Mouse (Mus musculus) layer of hippocampus, postnatal 14 days (tissue): ENCODE measurements at regions not wholly inside any gene's neighbourhood (a gene's known extent, or its start where the extent isn't known, plus 50 kb on each side); places are given as distances from the start of the nearest gene placed in this dataset.
A peak's percentile ranks its signal among the peaks of the same experiment; 100 is the strongest.

Experiments used
- DNase-seq, 2 experiments: peaks; one replicate each; pipeline ENCODE4 v3.0.0; 2021 to 2022; ENCODE audit warnings: low spot score in 2 of 2, mixed read lengths in 1 of 2

DNA sequence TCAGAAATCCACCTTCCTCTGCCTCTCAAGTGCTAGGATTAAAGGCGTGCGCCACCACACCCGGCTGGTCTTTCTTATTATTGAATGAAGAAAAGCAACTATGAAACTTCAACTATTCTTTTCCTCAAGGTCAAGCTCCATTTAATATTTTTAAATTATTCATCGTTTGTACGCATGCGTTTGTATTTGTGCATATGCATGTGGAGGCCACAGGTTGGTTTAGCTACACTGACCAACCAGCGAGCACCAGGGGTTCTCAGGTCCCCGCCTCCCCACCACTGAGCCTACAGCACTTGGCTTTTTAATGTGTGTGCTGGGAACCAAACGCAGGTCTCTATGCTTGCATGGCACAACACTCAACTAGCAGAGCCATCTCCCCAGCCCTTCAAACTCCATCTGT, 51.0 kb upstream of the Tmem252 start:
- DNase-seq = no peak

DNA sequence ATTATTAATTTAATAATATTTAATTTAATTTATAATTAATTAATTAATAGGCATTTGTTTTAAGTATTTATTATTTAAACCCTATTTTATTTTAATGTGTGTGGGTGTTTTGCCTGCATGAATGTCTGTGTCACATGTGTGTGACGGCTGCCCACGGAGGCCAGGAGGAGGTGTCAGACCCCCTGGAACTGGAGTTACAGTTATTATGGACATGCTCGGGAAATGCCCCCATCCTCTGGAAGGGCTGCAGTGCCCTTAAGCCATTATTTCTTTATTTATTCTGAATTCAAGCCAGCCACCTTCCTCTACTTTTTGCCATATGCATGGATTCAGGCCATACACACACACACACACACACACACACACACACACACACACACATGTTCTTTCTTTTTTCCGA, 51.5 kb upstream of the Tmem252 start:
- no peak for DNase-seq

DNA sequence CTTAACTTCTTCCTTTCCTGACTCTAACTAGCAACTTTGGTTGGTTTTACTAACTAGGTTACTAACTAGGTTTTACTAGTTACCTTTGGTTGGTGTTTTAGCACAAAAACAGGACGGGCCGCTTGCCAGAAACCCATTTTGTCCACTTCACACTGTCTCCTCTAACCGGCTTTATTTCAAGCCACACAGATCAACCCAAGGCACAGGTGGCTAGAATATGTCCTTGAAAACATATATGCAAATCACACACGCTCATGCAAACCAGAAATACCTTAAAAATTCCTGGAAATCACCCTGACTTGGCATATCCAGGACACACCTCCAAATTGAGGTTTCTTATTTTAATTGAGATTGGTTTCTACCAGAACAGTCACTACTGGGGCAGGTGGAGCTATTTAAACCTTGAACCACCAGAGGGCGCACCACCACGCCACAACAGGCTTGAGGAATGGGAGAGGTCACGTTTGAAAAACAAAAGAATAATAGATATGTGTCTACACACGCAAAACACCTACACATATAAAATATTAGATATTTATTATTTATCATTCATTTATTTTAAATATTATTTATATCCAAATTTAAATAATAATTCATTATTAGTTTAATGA, 52.1 kb upstream of the Tmem252 start:
- DNase-seq = peak; percentile 54 to 73

DNA sequence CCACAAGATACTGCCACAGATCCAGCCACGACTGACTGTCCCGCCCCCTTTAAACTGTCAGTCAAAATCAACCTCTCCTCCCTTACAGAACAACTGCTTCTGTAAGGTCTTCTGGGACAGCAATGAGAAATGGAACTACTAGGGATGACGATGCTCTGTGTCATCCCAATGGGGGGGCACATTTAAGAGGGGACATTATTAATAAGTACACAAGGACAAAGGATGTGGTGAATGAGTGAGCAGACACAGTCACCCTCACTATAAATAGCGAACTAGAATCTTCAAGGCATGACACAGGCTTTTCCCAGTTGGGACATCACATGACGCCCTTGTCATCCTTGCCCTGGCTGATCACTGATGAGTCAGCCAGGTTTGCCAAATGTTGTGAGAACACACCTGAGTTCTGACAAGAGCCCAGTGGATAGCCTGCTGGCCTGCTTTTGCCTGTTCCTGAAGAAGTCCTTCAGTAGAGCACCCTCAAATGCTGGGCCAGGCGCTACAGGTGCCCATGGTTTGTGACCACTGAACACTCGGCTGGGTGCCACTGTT, 58.0 kb upstream of the Tmem252 start:
- no peak for DNase-seq

DNA sequence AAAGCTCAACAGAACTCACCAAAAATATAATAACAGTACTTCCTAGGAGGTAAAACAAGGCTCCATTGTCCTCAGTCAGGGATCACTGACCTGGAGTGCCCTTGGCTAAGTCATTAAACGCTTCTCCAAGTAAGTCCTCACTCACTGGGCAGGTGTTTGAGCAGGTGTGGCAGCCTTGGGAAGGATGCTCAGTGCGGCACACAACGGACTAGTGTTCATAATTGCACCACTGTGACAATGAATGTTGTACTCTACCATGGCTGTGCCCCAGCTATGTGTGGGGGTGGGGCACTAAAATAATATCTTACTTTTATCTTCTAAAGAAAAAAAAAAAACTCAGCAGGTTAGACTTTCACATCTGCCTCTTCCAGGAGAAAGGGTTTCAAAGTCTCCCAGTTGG, 52.2 kb upstream of the Pip5k1b start:
- no peak for DNase-seq

DNA sequence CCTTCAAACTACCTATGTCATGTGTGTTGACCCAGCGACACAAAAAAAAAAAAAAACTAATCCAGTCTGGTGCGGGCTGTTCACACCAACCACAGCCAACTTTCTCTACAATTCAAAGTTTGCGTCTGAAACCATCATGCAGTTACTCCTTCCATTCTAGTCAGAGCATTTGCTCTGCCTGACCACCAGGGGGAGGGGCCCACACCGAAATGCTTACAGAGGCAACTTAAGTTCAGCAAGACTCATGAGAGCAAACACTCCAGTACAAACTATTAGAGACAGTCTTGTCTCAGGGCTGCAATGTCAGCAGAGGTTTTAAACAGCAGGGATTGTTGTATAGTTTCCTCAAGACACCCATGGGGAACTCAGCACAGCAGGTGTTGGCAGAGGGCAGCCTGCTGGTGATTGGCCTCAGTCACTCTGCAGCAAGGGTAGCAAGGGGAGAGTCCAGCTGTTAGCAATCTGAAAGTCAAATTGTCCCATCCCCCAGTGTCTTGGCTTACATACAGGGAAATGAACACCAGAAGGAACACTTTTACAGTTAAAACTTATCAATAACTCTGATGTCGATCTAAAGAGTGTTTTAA, 50.8 kb upstream of the Pip5k1b start:
- DNase-seq = no peak
